Mouse (Mus musculus) forebrain, postnatal 0 days (tissue): ENCODE results near the gene Pafah1b2. TPM values are rescaled to one million over a fixed set of nuclear protein-coding genes. Genes with fewer than 3 reads are reported as not detected.

Experiments
- ATAC-seq: fragments of 200-750 bp; cut with Nextera tagmentation; 2 replicates; pipeline ENCODE4 v1.8.0; 2017; ENCODE audit warnings: mild to moderate bottlenecking, moderate library complexity
- DNase-seq: peaks from one replicate; pipeline ENCODE4 v3.0.0-alpha.2; 2015
- H3K27ac ChIP-seq: fragments of 300-500 bp; sonication (generic); 2 replicates; pipeline ENCODE4 v1.5.1; 2014; ENCODE audit warnings: low read depth, mild to moderate bottlenecking, antibody characterized with exemption, low read length, moderate library complexity, mixed read lengths
- H3K27me3 ChIP-seq: fragments of 300-500 bp; sonication (generic); 2 replicates; pipeline ENCODE4 v1.6.1; 2014; ENCODE audit warnings: mild to moderate bottlenecking, low read length, mixed read lengths; ENCODE audit not compliant: insufficient read depth
- H3K36me3 ChIP-seq: fragments of 300-500 bp; sonication (generic); 2 replicates; pipeline ENCODE4 v1.6.1; 2014; ENCODE audit warnings: mild to moderate bottlenecking, moderate library complexity; ENCODE audit not compliant: insufficient read depth
- H3K4me1 ChIP-seq: fragments of 300-500 bp; sonication (generic); 2 replicates; pipeline ENCODE4 v1.6.1; 2014; ENCODE audit warnings: antibody characterized with exemption; ENCODE audit not compliant: insufficient read depth
- H3K4me2 ChIP-seq: fragments of 300-500 bp; sonication (generic); 2 replicates; pipeline ENCODE4 v1.6.1; 2014; ENCODE audit warnings: low read depth, mild to moderate bottlenecking, moderate library complexity
- H3K4me3 ChIP-seq: fragments of 300-500 bp; sonication (generic); 2 replicates; pipeline ENCODE4 v1.5.1; 2014; ENCODE audit warnings: low read depth, low read length, mixed read lengths
- H3K9ac ChIP-seq: fragments of 300-500 bp; sonication (generic); 2 replicates; pipeline ENCODE4 v1.6.1; 2014; ENCODE audit warnings: mild to moderate bottlenecking
- H3K9me3 ChIP-seq: fragments of 300-500 bp; sonication (generic); 2 replicates; pipeline ENCODE4 v1.6.1; 2016; ENCODE audit warnings: low read length
- CTCF ChIP-seq: sonication (generic); IDR thresholded peaks from 2 replicates; pipeline ENCODE4 v1.5.1; 2016; ENCODE audit warnings: antibody characterized with exemption, control low read depth, low read depth
- WGBS: fragments of 180-500 bp; shearing (Covaris S2); extraction: QIAGEN DNeasy Blood & Tissue Kit; methylation state at CpG from one replicate; pipeline ENCODE4 v1.1.7; 2014; 5-methylcytosine and 5-hydroxymethylcytosine counted together
- polyA plus RNA-seq: library from polyadenylated mRNA; unstranded; fragments of >200 nt; fragmentation: Nextera tagmentation; extraction: Ambion mirVana; gene quantifications from 2 replicates; pipeline ENCODE4 v1.2.1, GENCODE M21; 2015
- total RNA-seq: library from RNA; depleted of rRNA; stranded (reverse); fragments of >200 nt; gene quantifications from 2 replicates; pipeline ENCODE4 v1.2.3, GENCODE M21; 2014

Gene Pafah1b2
- total and polyA plus RNA-seq, 2 experiments from 2014 or later, result 258 to 354 TPM

DNA sequence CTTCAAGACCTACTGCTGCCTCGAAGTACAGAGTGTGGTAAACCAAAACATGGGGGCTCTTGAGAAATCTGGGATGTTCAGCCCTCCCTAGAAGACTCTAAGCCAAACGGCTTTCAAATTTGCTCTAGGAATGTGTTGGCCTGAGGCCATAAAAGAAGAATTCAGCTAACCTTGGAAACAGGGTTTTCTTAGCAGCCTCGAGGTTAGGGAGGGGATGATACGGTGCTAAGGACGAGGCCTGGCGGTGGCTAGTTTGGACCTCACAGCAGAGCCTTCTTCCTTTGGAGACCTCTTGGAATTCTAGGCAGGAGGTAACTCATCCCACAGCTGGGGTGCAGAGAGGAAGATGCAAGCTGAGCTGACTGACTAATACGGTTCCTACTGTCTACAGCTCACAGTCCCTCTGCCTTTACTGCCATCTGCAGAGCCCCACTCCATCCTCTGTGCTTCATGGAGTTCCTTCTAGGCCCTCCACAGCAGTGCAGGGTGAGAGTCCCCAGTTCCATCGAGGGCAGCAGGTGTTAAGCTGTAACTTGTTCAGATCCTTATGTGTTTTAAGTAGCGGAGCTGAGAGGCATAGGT lies 22.9 kb upstream of the Pafah1b2 start:
- H3K4me2 ChIP-seq, result no peak overlapping the region
- H3K9me3 ChIP-seq, result no peaks in the 10 kb centered on the region
- ATAC-seq, result no peak
- no peak for TF ChIP-seq CTCF
- H3K4me3 ChIP-seq, result no peak overlapping the region
- H3K27me3 ChIP-seq, result no peaks in the 10 kb centered on the region
- no peaks in the 10 kb centered on the region for H3K36me3 ChIP-seq
- no peak overlapping the region for H3K27ac ChIP-seq
- 55% methylated on average over 9 of the region's 9 CpGs for WGBS
- no peak for DNase-seq
- H3K4me1 ChIP-seq, result no peaks in the 10 kb centered on the region; the same call in 1 of the 2 replicates
- H3K9ac ChIP-seq, result no peak overlapping the region

DNA sequence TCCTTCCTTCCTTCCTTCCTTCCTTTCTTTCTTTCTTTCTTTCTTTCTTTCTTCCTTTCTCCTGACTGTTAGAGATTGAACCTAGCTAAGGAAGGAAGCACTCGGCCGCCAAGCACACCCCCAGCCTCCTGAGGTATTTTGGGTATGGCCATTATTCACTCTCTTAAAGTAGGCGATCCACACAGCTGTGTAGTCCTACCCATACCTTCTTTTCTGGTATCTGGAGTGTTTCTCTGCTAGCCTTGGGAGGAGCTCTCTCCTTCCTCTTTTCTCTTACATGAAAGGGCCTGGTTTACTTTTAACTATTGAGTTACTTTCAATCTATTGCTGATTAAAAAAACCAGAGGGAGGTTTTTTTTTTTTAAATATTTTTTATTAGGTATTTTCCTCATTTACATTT lies 21.4 kb upstream of the Pafah1b2 start:
- Histone ChIP-seq H3K4me3 (no peak overlapping the region), H3K4me2 (no peak overlapping the region), H3K27ac (no peak overlapping the region), H3K4me1 (no peaks in the 10 kb centered on the region; the same call in 1 of the 2 replicates), H3K27me3 (no peaks in the 10 kb centered on the region), H3K9ac (no peak overlapping the region), H3K9me3 (no peaks in the 10 kb centered on the region), H3K36me3 (no peaks in the 10 kb centered on the region)
- DNase-seq, result no peak
- no peak for TF ChIP-seq CTCF
- no peak for ATAC-seq
- 94% methylated on average over 3 of the region's 3 CpGs for WGBS

DNA sequence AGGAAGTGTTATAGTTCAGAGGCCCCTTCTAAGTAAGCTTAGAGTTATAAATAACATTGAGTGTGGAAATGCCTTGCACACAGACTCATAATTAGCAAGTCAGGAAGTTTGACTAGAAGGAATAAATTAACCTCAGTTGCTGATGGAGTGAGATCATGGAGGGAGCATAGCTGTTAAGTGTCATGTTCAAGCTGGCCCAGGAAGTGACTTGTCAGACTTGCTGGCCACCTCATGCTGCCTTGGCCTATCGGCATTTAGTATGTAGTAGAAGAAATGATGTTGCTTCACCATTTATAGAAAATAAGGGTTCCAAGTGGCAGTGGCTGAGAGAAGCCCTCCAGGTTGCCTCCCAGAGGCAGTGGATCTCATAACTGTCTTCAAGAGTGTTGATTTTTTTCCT lies 20.6 kb upstream of the Pafah1b2 start:
- H3K4me1 ChIP-seq, result no peaks in the 10 kb centered on the region; the same call in 1 of the 2 replicates
- H3K4me2 ChIP-seq, result no peak overlapping the region
- no peaks in the 10 kb centered on the region for H3K36me3 ChIP-seq
- H3K9ac ChIP-seq, result no peak overlapping the region
- H3K9me3 ChIP-seq, result no peaks in the 10 kb centered on the region
- H3K27ac ChIP-seq, result no peak overlapping the region
- no peak for TF ChIP-seq CTCF
- ATAC-seq, result no peak
- H3K4me3 ChIP-seq, result no peak overlapping the region
- whole genome bisulfite sequencing, result 88% methylated on average over 1 of the region's 1 CpGs
- no peaks in the 10 kb centered on the region for H3K27me3 ChIP-seq
- DNase-seq, result no peak

DNA sequence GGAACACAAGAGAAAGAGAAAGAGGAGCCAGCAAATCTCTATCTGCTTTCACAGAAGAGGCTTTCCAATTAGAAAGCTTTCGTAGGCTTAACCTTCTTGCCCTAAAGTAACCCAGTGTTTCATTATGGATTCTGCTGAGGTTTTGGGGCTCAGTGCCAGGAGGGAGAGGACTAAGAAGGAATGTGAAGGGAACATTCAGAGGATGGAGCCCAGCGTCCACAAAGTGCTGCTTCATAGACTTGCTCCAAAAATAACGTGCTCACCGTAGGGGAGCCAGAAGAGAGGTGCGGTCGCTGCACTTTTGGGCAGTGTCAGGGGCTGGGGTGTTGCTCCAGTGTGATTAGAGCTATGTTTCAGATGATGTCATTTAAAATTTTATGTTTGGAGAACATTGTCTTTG lies 19.7 kb upstream of the Pafah1b2 start:
- WGBS, result 43% methylated on average over 6 of the region's 6 CpGs
- H3K4me1 ChIP-seq, result no peaks in the 10 kb centered on the region; the same call in 1 of the 2 replicates
- no peak for TF ChIP-seq CTCF
- H3K4me2 ChIP-seq, result no peak overlapping the region
- no peaks in the 10 kb centered on the region for H3K9me3 ChIP-seq
- H3K36me3 ChIP-seq, result no peaks in the 10 kb centered on the region
- H3K9ac ChIP-seq, result no peak overlapping the region
- no peak for DNase-seq
- no peak overlapping the region for H3K27ac ChIP-seq
- H3K4me3 ChIP-seq, result no peak overlapping the region
- H3K27me3 ChIP-seq, result no peaks in the 10 kb centered on the region
- no peak for ATAC-seq

DNA sequence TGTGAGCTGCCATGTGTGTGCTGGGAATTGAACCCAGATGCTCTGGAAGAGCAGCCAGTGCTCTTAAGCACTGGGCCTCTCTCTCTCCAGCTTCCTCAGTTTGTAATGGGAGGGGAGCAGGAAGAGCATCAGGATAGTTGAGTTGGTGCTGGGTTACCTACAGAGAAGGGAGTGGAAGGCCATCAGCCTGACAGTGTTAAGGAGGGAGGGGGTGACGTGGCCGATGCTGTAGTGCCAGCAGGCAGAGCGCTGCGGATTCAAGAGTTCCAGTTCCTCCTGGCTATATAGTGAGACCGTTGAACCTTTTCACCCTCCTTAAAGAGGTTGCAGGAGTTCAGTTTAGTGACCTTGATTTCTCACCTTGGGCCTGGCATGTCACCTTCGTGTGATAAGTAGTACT lies 18.5 kb upstream of the Pafah1b2 start:
- Histone ChIP-seq H3K27me3 (no peaks in the 10 kb centered on the region), H3K4me2 (no peak overlapping the region), H3K27ac (no peak overlapping the region), H3K4me3 (no peak overlapping the region), H3K36me3 (no peaks in the 10 kb centered on the region), H3K9ac (no peak overlapping the region), H3K4me1 (peaks cover 3% of the 10 kb centered on the region; the same call in 1 of the 2 replicates), H3K9me3 (no peaks in the 10 kb centered on the region)
- DNase-seq (no peak), ATAC-seq (no peak)
- WGBS, result 90% methylated on average over 6 of the region's 6 CpGs
- no peak for TF ChIP-seq CTCF

DNA sequence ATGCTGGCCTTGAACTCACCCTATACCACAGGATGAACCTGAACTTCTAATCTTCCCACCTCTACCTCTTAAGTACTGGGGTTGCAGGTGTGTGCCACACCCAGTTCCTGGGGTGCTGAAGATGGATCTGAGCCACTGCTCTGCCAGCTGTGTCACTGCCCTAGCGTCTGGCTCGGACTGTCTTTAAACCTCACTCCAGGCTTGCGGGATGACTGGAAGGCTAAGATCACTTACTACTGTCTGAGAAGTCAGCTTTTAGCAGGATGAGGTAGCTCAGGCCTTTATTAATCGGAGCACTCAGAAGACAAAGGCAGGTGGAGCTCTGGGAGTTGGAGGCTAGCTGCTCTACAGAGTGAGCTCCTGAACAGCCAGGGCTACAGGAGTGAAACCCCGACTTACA lies 17.7 kb upstream of the Pafah1b2 start:
- 86% methylated on average over 5 of the region's 5 CpGs for WGBS
- DNase-seq (no peak), ATAC-seq (no peak)
- H3K9ac ChIP-seq, result no peak overlapping the region
- no peaks in the 10 kb centered on the region for H3K36me3 ChIP-seq
- H3K27me3 ChIP-seq, result no peaks in the 10 kb centered on the region
- H3K4me3 ChIP-seq, result no peak overlapping the region
- H3K9me3 ChIP-seq, result no peaks in the 10 kb centered on the region
- peaks cover 4% of the 10 kb centered on the region; the same call in 1 of the 2 replicates for H3K4me1 ChIP-seq
- no peak for TF ChIP-seq CTCF
- H3K4me2 ChIP-seq, result no peak overlapping the region
- H3K27ac ChIP-seq, result no peak overlapping the region

GRCm38 (mm10) chr9:46029534-46029933 lies 17.0 kb upstream of the Pafah1b2 start:
- ATAC-seq, result no peak
- WGBS, result 66% methylated on average over 6 of the region's 6 CpGs
- H3K4me2 ChIP-seq, result no peak overlapping the region

More at GRCm38 (mm10) chr9:46029534-46029933, 17.0 kb upstream of the Pafah1b2 start:
- DNase-seq, result no peak
- H3K36me3 ChIP-seq, result no peaks in the 10 kb centered on the region
- no peak for TF ChIP-seq CTCF
- H3K9ac ChIP-seq, result no peak overlapping the region
- no peaks in the 10 kb centered on the region for H3K9me3 ChIP-seq
- H3K27me3 ChIP-seq, result no peaks in the 10 kb centered on the region
- no peak overlapping the region for H3K4me3 ChIP-seq
- H3K27ac ChIP-seq, result no peak overlapping the region
- peaks cover 4% of the 10 kb centered on the region; the same call in 1 of the 2 replicates for H3K4me1 ChIP-seq
